Mouse (Mus musculus) neural tube, embryonic 15.5 days (tissue): Measurements from ENCODE around the gene Tceal7. TPM values are rescaled to one million over a fixed set of nuclear protein-coding genes. Genes with fewer than 3 reads are reported as not detected.
"Not testable (repeated sequence)": the region's sequence is repeated elsewhere in the genome, so short reads cannot be mapped to it uniquely, and the experiment has no call there.

Source experiments
- ATAC-seq: fragments of 200-750 bp; cut with Nextera tagmentation; 2 replicates; pipeline ENCODE4 v1.8.0; 2017; ENCODE audit warnings: mild to moderate bottlenecking, moderate TSS enrichment, moderate library complexity; ENCODE audit not compliant: low FRiP score
- H3K27ac ChIP-seq: fragments of 300-500 bp; sonication (generic); replicated peaks from 2 replicates; pipeline ENCODE4 v1.5.1; 2015; ENCODE audit warnings: mild to moderate bottlenecking, inconsistent platforms
- H3K27me3 ChIP-seq: fragments of 300-500 bp; sonication (generic); replicated peaks from 2 replicates; pipeline ENCODE4 v1.6.1; 2015; ENCODE audit warnings: inconsistent platforms
- H3K36me3 ChIP-seq: fragments of 300-500 bp; sonication (generic); 2 replicates; pipeline ENCODE4 v1.6.1; 2015; ENCODE audit warnings: inconsistent platforms
- H3K4me1 ChIP-seq: fragments of 300-500 bp; sonication (generic); 2 replicates; pipeline ENCODE4 v1.6.1; 2015; ENCODE audit warnings: inconsistent platforms
- H3K4me2 ChIP-seq: fragments of 300-500 bp; sonication (generic); 2 replicates; pipeline ENCODE4 v1.6.1; 2015; ENCODE audit warnings: inconsistent platforms, mild to moderate bottlenecking, moderate library complexity
- H3K4me3 ChIP-seq: fragments of 300-500 bp; sonication (generic); replicated peaks from 2 replicates; pipeline ENCODE4 v1.5.1; 2015; ENCODE audit warnings: mild to moderate bottlenecking, inconsistent platforms
- H3K9ac ChIP-seq: fragments of 300-500 bp; sonication (generic); replicated peaks from 2 replicates; pipeline ENCODE4 v1.6.1; 2015; ENCODE audit warnings: mild to moderate bottlenecking, inconsistent platforms
- H3K9me3 ChIP-seq: fragments of 300-500 bp; sonication (generic); replicated peaks from 2 replicates; pipeline ENCODE4 v1.6.1; 2016; ENCODE audit warnings: inconsistent platforms
- WGBS: fragments of 180-500 bp; shearing (Covaris S2); methylation state at CpG from one replicate; pipeline ENCODE4 v1.1.7; 2015; ENCODE audit warnings: mixed read lengths; 5-methylcytosine and 5-hydroxymethylcytosine counted together
- microRNA-seq: library from miRNA; unstranded; fragments of <30 nt; microRNA quantifications from one replicate; pipeline ENCODE4, GENCODE M21; 2017
- polyA plus RNA-seq: library from polyadenylated mRNA; unstranded; fragments of >200 nt; fragmentation: Nextera tagmentation; extraction: Ambion mirVana; gene quantifications from 2 replicates; pipeline ENCODE4 v1.2.1, GENCODE M21; 2015

Gene Tceal7
- polyA plus RNA-seq, 1 experiment from 2014 or later: 20.3 TPM

GRCm38 (mm10) chrX:136252023-136252729, 37.6 kb downstream of the Tceal7 start:
- Histone ChIP-seq H3K4me1 (no peaks in the 10 kb centered on the region), H3K36me3 (no peaks in the 10 kb centered on the region), H3K9ac (no peak overlapping the region), H3K4me2 (no peak overlapping the region), H3K4me3 (no peak overlapping the region), H3K9me3 (no peaks in the 10 kb centered on the region), H3K27me3 (no peaks in the 10 kb centered on the region), H3K27ac (no peak overlapping the region)
- ATAC-seq: no peak
- WGBS: 63% methylated on average over 6 of the region's 6 CpGs

GRCm38 (mm10) chrX:136267720-136268119, 53.1 kb downstream of the Tceal7 start:
- H3K36me3 ChIP-seq: no peaks in the 10 kb centered on the region
- no peak for ATAC-seq
- H3K4me1 ChIP-seq: peaks cover 12% of the 10 kb centered on the region
- H3K9me3 ChIP-seq: no peaks in the 10 kb centered on the region
- WGBS: 64% methylated on average over 5 of the region's 5 CpGs
- no peak overlapping the region for H3K27ac ChIP-seq
- H3K9ac ChIP-seq: no peak overlapping the region
- no peaks in the 10 kb centered on the region for H3K27me3 ChIP-seq
- H3K4me2 ChIP-seq: no peak overlapping the region
- H3K4me3 ChIP-seq: no peak overlapping the region

- Histone ChIP-seq H3K9ac (no peak overlapping the region), H3K27ac (no peak overlapping the region), H3K36me3 (no peaks in the 10 kb centered on the region), H3K4me1 (peaks cover 12% of the 10 kb centered on the region), H3K4me3 (no peak overlapping the region), H3K9me3 (no peaks in the 10 kb centered on the region), H3K27me3 (no peaks in the 10 kb centered on the region), H3K4me2 (no peak overlapping the region)
- WGBS: 61% methylated on average over 4 of the region's 4 CpGs
- no peak for ATAC-seq
These were observed 53.6 kb downstream of the Tceal7 start for GRCm38 (mm10) chrX:136268173-136268572.

GRCm38 (mm10) chrX:136269743-136270392, 55.3 kb downstream of the Tceal7 start, which contains the start of gene Bex3:
Bex3 (plus strand) TSS chrX:136270253.
- H3K9ac ChIP-seq: peak within 1 kb of the TSS; percentile 42; the same call in 1 of the 2 replicates
- not testable (repeated sequence) for H3K36me3 ChIP-seq, H3K27me3 ChIP-seq, H3K9me3 ChIP-seq
- 33% methylated on average over 9 of the region's 30 CpGs for WGBS
- H3K4me3 ChIP-seq: peak within 1 kb of the TSS; percentile 45
- peak; percentile 98 for ATAC-seq
- H3K4me1 ChIP-seq: peaks cover 12% of the 10 kb centered on the region
- H3K27ac ChIP-seq: peak within 1 kb of the TSS; percentile 81
- H3K4me2 ChIP-seq: peak within 1 kb of the TSS; percentile 58

- Histone ChIP-seq H3K4me1 (peaks cover 12% of the 10 kb centered on the region), H3K9ac (peak overlapping the region; percentile 42; the same call in 1 of the 2 replicates), H3K27ac (peak overlapping the region; percentile 81), H3K4me3 (peak overlapping the region; percentile 45), H3K4me2 (peak overlapping the region; percentile 58)
- 33% methylated on average over 23 of the region's 60 CpGs for WGBS
- ATAC-seq: peak; percentile 69
- H3K27me3 ChIP-seq, H3K9me3 ChIP-seq, H3K36me3 ChIP-seq: not testable (repeated sequence)
These were observed 56.0 kb downstream of the Tceal7 start for GRCm38 (mm10) chrX:136270393-136271111.

GRCm38 (mm10) chrX:136274542-136274941, 60.0 kb downstream of the Tceal7 start:
- Histone ChIP-seq H3K9me3 (no peaks in the 10 kb centered on the region), H3K27ac (no peak overlapping the region), H3K36me3 (no peaks in the 10 kb centered on the region), H3K4me3 (no peak overlapping the region), H3K27me3 (no peaks in the 10 kb centered on the region), H3K4me1 (peaks cover 12% of the 10 kb centered on the region), H3K4me2 (no peak overlapping the region), H3K9ac (no peak overlapping the region)
- WGBS: 23% methylated on average over 3 of the region's 3 CpGs
- ATAC-seq: no peak

- Histone ChIP-seq H3K4me2 (no peak overlapping the region), H3K9ac (no peak overlapping the region), H3K4me1 (peaks cover 12% of the 10 kb centered on the region), H3K27ac (no peak overlapping the region), H3K27me3 (no peaks in the 10 kb centered on the region), H3K4me3 (no peak overlapping the region), H3K9me3 (no peaks in the 10 kb centered on the region), H3K36me3 (no peaks in the 10 kb centered on the region)
- no peak for ATAC-seq
- 36% methylated on average over 3 of the region's 3 CpGs for WGBS
These were observed 60.8 kb downstream of the Tceal7 start for GRCm38 (mm10) chrX:136275386-136275785.

Small RNA genes lying within 50 kb of the gene (microRNA-seq; reads per million reads assigned to microRNA genes)
- gene Mir6383: not detected

Other genes with a start within 250 kb of the Tceal7 start
- 244 and 276 TPM in 2 replicates for gene Arxes2, start 221.0 kb upstream of the Tceal7 start, polyA plus RNA-seq
- gene Arxes1, start 181.4 kb upstream of the Tceal7 start, polyA plus RNA-seq: 137 and 163 TPM in 2 replicates
- 664 and 773 TPM in 2 replicates for gene Bex2, start 146.5 kb upstream of the Tceal7 start, polyA plus RNA-seq
- gene Nxf3, start 129.5 kb upstream of the Tceal7 start, polyA plus RNA-seq: not detected in 2 replicates
- 127 and 144 TPM in 2 replicates for gene Bex4, start 75.8 kb upstream of the Tceal7 start, polyA plus RNA-seq
- gene Tceal8, start 42.4 kb upstream of the Tceal7 start, polyA plus RNA-seq: 118 and 126 TPM in 2 replicates
- gene Tceal5, start 10.9 kb upstream of the Tceal7 start, polyA plus RNA-seq: 37.1 and 41.2 TPM in 2 replicates
- 267 and 283 TPM in 2 replicates for gene Bex1, start 734 bp downstream of the Tceal7 start, polyA plus RNA-seq
- gene Tceal9, start 30.3 kb downstream of the Tceal7 start, polyA plus RNA-seq: 252 and 274 TPM in 2 replicates
- gene Bex3, start 55.5 kb downstream of the Tceal7 start, polyA plus RNA-seq: 733 and 798 TPM in 2 replicates